Mouse (Mus musculus) v-Abl transformed pro-B cells (cell line): ENCODE measurements around the gene Zbtb7a.

ENCODE experiments used
- in situ Hi-C, 2 experiments: fragments of 400-800 bp; cut with MboI; formaldehyde crosslinking; loops; one replicate each; pipeline ENCODE4 v1.15.1; 2025; ENCODE audit not compliant: unreplicated experiment in 2 of 2

Zbtb7a gene

GRCm38 (mm10) chr10:81183805-81184204 is 48.8 kb downstream of the Zbtb7a start, which contains the start of gene 4930442H23Rik:
Gene 4930442H23Rik, minus strand, starts transcription at chr10:81183849.
- in situ Hi-C loops: no loop called here

- in situ Hi-C loops: no loop called here
These were observed 49.7 kb downstream of the Zbtb7a start for GRCm38 (mm10) chr10:81184765-81185164.

- in situ Hi-C loops: no loop called here
These were observed 52.1 kb downstream of the Zbtb7a start for GRCm38 (mm10) chr10:81187161-81187560.

GRCm38 (mm10) chr10:81189821-81190220 is 54.8 kb downstream of the Zbtb7a start:
- in situ Hi-C loops: loop anchor here in 1 of 2 experiments (10.0 kb wide), 1 partner anchor 365 kb away; the partner anchor contains the start of gene Aes

DNA sequence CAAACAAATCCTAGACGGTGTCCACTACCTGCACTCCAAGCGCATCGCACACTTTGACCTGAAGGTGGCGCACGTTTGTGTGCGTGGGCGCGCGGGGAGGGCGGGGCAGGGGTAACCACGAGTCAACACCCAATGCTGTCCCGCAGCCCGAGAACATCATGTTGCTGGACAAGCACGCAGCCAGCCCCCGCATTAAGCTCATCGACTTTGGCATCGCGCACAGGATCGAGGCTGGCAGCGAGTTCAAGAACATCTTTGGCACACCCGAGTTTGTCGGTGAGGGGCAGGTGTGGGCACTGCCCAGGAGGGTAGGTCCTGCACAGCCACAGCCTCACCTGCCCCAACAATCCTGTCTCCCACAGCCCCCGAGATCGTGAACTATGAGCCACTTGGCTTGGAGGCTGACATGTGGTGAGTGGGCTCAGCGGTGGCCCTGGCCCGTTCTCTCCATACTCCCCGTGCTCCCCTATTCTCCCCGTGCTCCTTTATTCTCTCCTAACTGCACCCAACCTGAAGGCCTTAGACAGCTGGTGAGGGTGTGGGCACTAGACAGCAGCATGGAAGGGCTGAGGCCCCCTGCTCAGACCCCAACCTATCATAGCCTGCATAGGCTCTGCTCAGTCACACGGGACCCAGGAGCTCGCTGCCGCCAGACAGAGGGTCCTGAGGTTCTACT is 55.4 kb downstream of the Zbtb7a start:
- in situ Hi-C loops: loop anchor here in 1 of 2 experiments (10.0 kb wide), 1 partner anchor 364 kb away; the partner anchor contains the start of gene Aes

- in situ Hi-C loops: loop anchor here in 1 of 2 experiments (10.0 kb wide), 1 partner anchor 364 kb away; the partner anchor contains the start of gene Aes
These were observed 55.9 kb downstream of the Zbtb7a start for GRCm38 (mm10) chr10:81190912-81191321.

- in situ Hi-C loops: loop anchor here in 1 of 2 experiments (10.0 kb wide), 1 partner anchor 363 kb away; the partner anchor contains the start of gene Aes
These were observed 56.4 kb downstream of the Zbtb7a start for GRCm38 (mm10) chr10:81191342-81191982.

DNA sequence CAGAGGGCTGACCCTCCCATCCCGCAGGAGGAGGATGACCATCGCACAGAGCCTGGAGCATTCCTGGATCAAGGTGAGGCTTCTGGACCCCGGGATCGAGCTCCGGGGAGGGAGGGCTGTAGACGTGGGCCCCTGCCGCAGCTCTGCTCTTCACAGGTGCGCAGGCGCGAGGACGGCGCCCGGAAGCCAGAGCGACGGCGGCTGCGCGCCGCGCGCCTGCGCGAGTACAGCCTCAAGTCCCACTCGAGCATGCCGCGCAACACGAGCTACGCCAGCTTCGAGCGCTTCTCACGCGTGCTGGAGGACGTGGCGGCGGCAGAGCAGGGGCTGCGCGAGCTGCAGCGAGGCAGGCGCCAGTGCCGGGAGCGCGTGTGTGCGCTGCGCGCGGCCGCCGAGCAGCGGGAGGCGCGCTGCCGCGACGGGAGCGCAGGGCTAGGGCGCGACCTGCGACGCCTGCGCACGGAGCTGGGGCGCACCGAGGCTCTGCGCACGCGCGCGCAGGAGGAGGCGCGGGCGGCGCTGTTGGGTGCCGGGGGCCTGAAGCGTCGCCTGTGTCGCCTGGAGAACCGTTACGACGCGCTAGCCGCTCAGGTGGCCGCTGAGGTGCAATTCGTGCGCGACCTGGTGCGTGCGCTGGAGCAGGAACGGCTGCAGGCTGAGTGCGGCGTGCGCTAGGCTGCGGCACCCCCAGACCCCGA is 57.4 kb downstream of the Zbtb7a start:
- in situ Hi-C loops: loop anchor here in 1 of 2 experiments (10.0 kb wide), 1 partner anchor 362 kb away; the partner anchor contains the start of gene Aes

GRCm38 (mm10) chr10:81192968-81193501 is 58.0 kb downstream of the Zbtb7a start:
- in situ Hi-C loops: loop anchor here in 1 of 2 experiments (10.0 kb wide), 1 partner anchor 362 kb away; the partner anchor contains the start of gene Aes

- in situ Hi-C loops: loop anchor here in 1 of 2 experiments (10.0 kb wide), 1 partner anchor 361 kb away; the partner anchor contains the start of gene Aes
These were observed 59.2 kb downstream of the Zbtb7a start for GRCm38 (mm10) chr10:81193991-81194774.

- in situ Hi-C loops: loop anchor here in 1 of 2 experiments (5.0 to 10.0 kb wide), 2 partner anchors 92 to 360 kb away; partner anchors contain the start of gene Aes
These were observed 60.3 kb downstream of the Zbtb7a start for GRCm38 (mm10) chr10:81195300-81195699.

DNA sequence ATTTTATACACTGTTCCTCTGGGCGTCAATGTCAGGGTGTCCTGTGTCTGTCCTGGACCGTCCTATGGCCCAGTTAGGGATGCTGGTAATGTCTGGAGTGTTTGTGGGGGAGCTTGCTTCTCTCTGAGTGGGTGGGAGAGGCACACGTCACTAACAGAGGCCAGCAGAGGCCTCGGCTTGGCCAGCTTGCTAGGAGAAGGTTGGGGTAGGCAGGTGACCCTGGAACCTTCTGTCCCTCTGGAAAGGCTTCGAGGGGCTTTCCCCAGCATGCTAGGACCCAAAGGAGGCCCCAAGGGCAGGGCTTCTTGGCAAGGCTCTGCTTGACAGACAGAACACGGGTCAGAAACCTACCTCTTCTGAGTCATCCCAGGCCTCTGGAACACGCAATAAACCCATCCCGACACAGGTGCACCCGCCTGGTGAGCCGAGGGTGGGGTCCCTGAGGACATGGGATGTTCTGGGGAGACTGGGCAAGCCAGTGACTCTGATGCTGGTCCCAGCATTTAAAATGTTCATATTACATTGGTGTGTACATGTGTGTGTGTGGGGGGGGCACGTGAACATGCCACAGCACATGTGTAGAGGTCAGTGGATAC is 61.5 kb downstream of the Zbtb7a start:
- in situ Hi-C loops: loop anchor here in 1 of 2 experiments (5.0 to 10.0 kb wide), 2 partner anchors 91 to 358 kb away; partner anchors contain the start of gene Aes

DNA sequence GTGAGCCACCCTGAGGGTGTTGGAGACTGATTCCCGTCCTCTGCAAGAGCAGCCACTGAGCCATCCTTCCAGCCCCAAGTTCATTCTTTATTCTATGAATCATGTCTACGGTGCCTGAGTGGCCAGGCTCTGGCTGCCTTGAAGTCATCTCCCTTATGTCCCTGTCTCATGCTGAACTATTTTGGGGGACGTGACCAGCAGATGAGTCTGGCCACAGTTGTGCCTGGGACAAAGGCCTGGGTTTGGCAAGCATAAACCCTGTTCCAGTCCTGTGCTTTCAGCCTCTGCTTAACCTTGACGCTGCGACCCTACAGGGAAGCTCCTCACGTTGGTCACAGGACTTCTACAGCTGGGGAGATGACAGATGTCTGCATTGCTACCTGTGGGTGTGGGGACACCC is 62.3 kb downstream of the Zbtb7a start:
- in situ Hi-C loops: loop anchor here in 1 of 2 experiments (5.0 to 10.0 kb wide), 2 partner anchors 90 to 357 kb away; partner anchors contain the start of gene Aes

DNA sequence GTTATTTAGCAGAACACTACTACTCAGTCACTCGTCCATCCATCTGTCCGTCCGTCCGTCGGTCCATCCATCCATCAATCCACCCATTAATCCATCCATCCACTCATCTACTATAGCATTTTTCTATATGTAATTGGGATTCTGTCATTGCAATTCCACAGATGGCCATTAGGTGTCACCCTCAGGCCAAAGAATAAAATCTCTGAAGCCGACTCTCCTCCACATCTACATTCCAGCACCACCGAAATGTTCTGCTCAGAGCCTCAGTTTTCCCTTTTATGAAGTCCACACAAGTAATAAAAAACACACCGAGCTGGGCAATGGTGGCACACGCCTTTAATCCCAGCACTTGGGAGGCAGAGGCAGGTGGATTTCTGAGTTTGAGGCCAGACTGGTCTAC is 63.2 kb downstream of the Zbtb7a start:
- in situ Hi-C loops: loop anchor here in 1 of 2 experiments (5.0 to 10.0 kb wide), 2 partner anchors 89 to 357 kb away; partner anchors contain the start of gene Aes

- in situ Hi-C loops: loop anchor here in 1 of 2 experiments (5.0 to 10.0 kb wide), 2 partner anchors 88 to 356 kb away; partner anchors contain the start of gene Aes
These were observed 64.0 kb downstream of the Zbtb7a start for GRCm38 (mm10) chr10:81198990-81199389.

GRCm38 (mm10) chr10:81200141-81200540 is 65.1 kb downstream of the Zbtb7a start:
- in situ Hi-C loops: loop anchor here in 1 of 2 experiments (25.0 kb wide), 1 partner anchor 962 kb away; no protein-coding TSS in a partner anchor

DNA sequence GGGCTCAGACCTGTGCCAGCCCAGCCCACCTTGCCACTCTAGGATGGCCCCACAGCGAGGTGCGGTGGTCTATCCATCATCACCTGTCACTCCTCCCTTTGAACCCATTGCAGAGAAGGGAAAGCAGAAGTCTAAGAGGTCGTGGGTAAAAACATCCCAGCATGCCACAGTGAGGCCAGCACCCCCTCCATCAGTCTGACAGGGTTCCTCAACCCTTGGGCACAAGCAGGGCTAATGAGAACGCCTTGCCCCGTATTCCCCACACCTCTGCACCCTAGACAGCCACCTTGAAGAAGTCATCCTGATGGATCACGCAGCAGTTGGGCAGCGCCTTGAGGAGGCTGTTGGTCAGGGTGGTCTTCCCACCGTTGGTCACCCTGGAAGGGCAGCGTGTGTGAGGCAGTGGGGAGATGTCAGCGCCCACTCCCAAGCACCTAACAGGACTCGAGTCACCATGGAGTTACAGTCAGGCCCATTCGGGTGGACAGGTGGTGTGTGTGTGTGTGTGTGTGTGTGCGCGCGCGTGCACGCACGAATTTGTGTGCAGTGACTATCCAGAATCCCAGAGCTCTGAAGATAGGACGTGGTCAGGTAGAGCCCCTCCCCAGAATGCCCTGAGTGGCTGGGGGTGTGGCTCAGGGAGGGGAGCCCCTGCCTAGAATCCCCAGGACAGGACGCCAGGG is 65.7 kb downstream of the Zbtb7a start:
- in situ Hi-C loops: loop anchor here in 1 of 2 experiments (25.0 kb wide), 1 partner anchor 962 kb away; no protein-coding TSS in a partner anchor
